Mouse (Mus musculus): Measurements from ENCODE around the gene Cacng8. TPM values are rescaled to one million over a fixed set of nuclear protein-coding genes. Genes with fewer than 3 reads are reported as not detected.
"Not testable (repeated sequence)": the region's sequence is repeated elsewhere in the genome, so short reads cannot be mapped to it uniquely, and the experiment has no call there.

The Cacng8 gene
- polyA plus RNA-seq, 1 experiment from 2014 or later, result 2.3 TPM

DNA sequence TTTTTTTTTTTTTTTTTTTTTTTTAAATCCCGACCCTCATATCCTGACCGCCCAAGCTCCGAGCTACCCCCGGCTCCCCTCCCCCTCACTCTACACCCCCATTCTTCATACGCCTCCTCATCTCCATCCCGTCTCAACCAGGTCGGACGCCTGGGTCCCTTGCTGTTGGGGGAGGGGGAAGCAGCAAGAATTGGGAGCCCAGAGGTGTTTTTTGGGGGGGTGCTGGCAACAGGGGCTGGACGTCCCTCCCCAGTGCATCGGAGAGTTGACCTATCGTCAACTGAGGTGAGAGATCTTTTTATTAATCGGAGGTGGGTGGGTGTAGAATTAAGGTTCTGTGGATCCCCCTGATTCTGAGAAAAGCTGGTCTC lies 583 bp downstream of the Cacng8 start:
- Histone ChIP-seq H3K9ac (ENCODE audit: low read depth, low read length) (no peak overlapping the region), H3K36me3 (ENCODE audit: control insufficient read depth, insufficient read depth, low read length) (no peaks in the 10 kb centered on the region), H3K4me2 (peak overlapping the region; percentile 43), H3K27me3 (replicated peaks; ENCODE audit: control insufficient read depth, insufficient read depth, low read length) (no peaks in the 10 kb centered on the region; the same call in 1 of the 2 replicates), H3K4me1 (replicated peaks; ENCODE audit: control insufficient read depth, insufficient read depth, low read length) (no peaks in the 10 kb centered on the region), H3K27ac (ENCODE audit: low read depth, low read length) (no peak overlapping the region), H3K9me3 (ENCODE audit: control insufficient read depth, low read length) (no peaks in the 10 kb centered on the region), H3K4me3 (ENCODE audit: low read depth, low read length) (no peak overlapping the region)
- ATAC-seq (replicated peaks; ENCODE audit: low FRiP score) (no peak), DNase-seq (ENCODE audit: low spot score) (no peak)
- 10% methylated on average over 12 of the region's 12 CpGs for WGBS

GRCm38 (mm10) chr7:3391809-3392208 lies 1.3 kb downstream of the Cacng8 start:
- Histone ChIP-seq H3K4me3 (ENCODE audit: low read depth, low read length) (no peak overlapping the region), H3K27ac (ENCODE audit: low read depth, low read length) (no peak overlapping the region), H3K27me3 (replicated peaks; ENCODE audit: control insufficient read depth, insufficient read depth, low read length) (no peaks in the 10 kb centered on the region; the same call in 1 of the 2 replicates), H3K36me3 (ENCODE audit: control insufficient read depth, insufficient read depth, low read length) (no peaks in the 10 kb centered on the region), H3K9me3 (ENCODE audit: control insufficient read depth, low read length) (no peaks in the 10 kb centered on the region), H3K9ac (ENCODE audit: low read depth, low read length) (no peak overlapping the region), H3K4me1 (replicated peaks; ENCODE audit: control insufficient read depth, insufficient read depth, low read length) (no peaks in the 10 kb centered on the region), H3K4me2 (no peak overlapping the region)
- WGBS, result 18% methylated on average over 4 of the region's 4 CpGs
- ATAC-seq (replicated peaks; ENCODE audit: low FRiP score) (no peak), DNase-seq (ENCODE audit: low spot score) (no peak)

DNA sequence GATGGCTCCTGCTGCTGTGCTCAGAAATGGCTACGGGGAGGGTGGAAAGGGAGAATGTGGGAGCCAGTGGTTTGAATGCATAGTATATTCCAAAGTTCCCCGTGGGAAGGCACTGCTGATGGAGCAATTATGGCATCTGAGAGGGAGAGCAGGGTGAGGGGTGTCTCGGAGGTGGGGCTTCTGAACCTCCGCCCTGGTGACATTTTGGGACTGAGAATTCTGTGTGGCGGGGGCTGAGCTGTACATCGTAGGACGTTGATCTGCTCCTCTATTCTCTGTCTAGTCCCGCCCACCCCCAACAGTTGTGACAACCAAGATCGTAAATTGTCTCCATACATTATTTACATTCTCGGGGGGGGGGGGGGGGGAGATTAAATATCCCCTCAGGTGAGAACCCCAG lies 6.9 kb downstream of the Cacng8 start:
- no peaks in the 10 kb centered on the region for H3K9me3 ChIP-seq (ENCODE audit: control insufficient read depth, low read length)
- H3K36me3 ChIP-seq (ENCODE audit: control insufficient read depth, insufficient read depth, low read length), result no peaks in the 10 kb centered on the region
- no peak overlapping the region for H3K4me2 ChIP-seq
- no peak overlapping the region for H3K27ac ChIP-seq (ENCODE audit: low read depth, low read length)
- no peak for ATAC-seq (replicated peaks; ENCODE audit: low FRiP score)
- H3K4me3 ChIP-seq (ENCODE audit: low read depth, low read length), result no peak overlapping the region
- no peaks in the 10 kb centered on the region for H3K4me1 ChIP-seq (replicated peaks; ENCODE audit: control insufficient read depth, insufficient read depth, low read length)
- WGBS, result 74% methylated on average over 10 of the region's 10 CpGs
- H3K9ac ChIP-seq (ENCODE audit: low read depth, low read length), result no peak overlapping the region
- DNase-seq (ENCODE audit: low spot score), result no peak
- H3K27me3 ChIP-seq (replicated peaks; ENCODE audit: control insufficient read depth, insufficient read depth, low read length), result no peaks in the 10 kb centered on the region

- DNase-seq (ENCODE audit: low spot score) (no peak), ATAC-seq (replicated peaks; ENCODE audit: low FRiP score) (no peak)
- no peaks in the 10 kb centered on the region for H3K27me3 ChIP-seq (replicated peaks; ENCODE audit: control insufficient read depth, insufficient read depth, low read length)
- H3K4me3 ChIP-seq (ENCODE audit: low read depth, low read length), result no peak overlapping the region
- H3K4me2 ChIP-seq, result no peak overlapping the region
- 70% methylated on average over 7 of the region's 7 CpGs for WGBS
- no peaks in the 10 kb centered on the region for H3K4me1 ChIP-seq (replicated peaks; ENCODE audit: control insufficient read depth, insufficient read depth, low read length)
- no peaks in the 10 kb centered on the region for H3K36me3 ChIP-seq (ENCODE audit: control insufficient read depth, insufficient read depth, low read length)
- no peak overlapping the region for H3K27ac ChIP-seq (ENCODE audit: low read depth, low read length)
- no peaks in the 10 kb centered on the region for H3K9me3 ChIP-seq (ENCODE audit: control insufficient read depth, low read length)
- H3K9ac ChIP-seq (ENCODE audit: low read depth, low read length), result no peak overlapping the region
Measured at GRCm38 (mm10) chr7:3397797-3398196, 7.3 kb downstream of the Cacng8 start.

GRCm38 (mm10) chr7:3398363-3398762 lies 7.9 kb downstream of the Cacng8 start:
- not testable (repeated sequence) for H3K36me3 ChIP-seq (ENCODE audit: control insufficient read depth, insufficient read depth, low read length); H3K9me3 ChIP-seq (ENCODE audit: control insufficient read depth, low read length); H3K4me1 ChIP-seq (replicated peaks; ENCODE audit: control insufficient read depth, insufficient read depth, low read length); H3K4me3 ChIP-seq (ENCODE audit: low read depth, low read length); ATAC-seq (replicated peaks; ENCODE audit: low FRiP score); H3K4me2 ChIP-seq; H3K27ac ChIP-seq (ENCODE audit: low read depth, low read length); H3K27me3 ChIP-seq (replicated peaks; ENCODE audit: control insufficient read depth, insufficient read depth, low read length); DNase-seq (ENCODE audit: low spot score); H3K9ac ChIP-seq (ENCODE audit: low read depth, low read length)
- 88% methylated on average over 8 of the region's 8 CpGs for WGBS

DNA sequence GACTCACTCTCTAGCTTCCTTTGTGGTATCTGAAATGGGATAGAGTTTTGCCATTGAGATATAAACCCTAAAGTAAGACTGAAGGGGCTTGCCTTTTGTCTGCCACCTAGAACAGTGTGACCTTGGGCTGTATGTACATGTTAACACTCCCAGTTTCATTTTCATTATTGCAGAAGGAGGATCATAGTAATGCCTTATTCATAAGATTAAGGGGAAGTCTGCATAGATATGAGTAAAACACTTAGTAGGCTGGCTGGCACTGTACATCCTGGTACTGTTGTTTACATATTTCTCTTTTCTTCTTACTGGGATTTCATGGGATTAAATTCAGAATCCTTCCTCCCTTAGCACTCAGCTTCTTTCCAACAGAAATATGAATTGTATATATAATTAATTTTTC lies 9.5 kb downstream of the Cacng8 start:
- DNase-seq (ENCODE audit: low spot score) (no peak), ATAC-seq (replicated peaks; ENCODE audit: low FRiP score) (no peak)
- no peak overlapping the region for H3K9ac ChIP-seq (ENCODE audit: low read depth, low read length)
- no peaks in the 10 kb centered on the region for H3K4me1 ChIP-seq (replicated peaks; ENCODE audit: control insufficient read depth, insufficient read depth, low read length)
- no peaks in the 10 kb centered on the region for H3K36me3 ChIP-seq (ENCODE audit: control insufficient read depth, insufficient read depth, low read length)
- no peak overlapping the region for H3K4me2 ChIP-seq
- no peaks in the 10 kb centered on the region for H3K27me3 ChIP-seq (replicated peaks; ENCODE audit: control insufficient read depth, insufficient read depth, low read length)
- no peak overlapping the region for H3K27ac ChIP-seq (ENCODE audit: low read depth, low read length)
- no peak overlapping the region for H3K4me3 ChIP-seq (ENCODE audit: low read depth, low read length)
- no peaks in the 10 kb centered on the region for H3K9me3 ChIP-seq (ENCODE audit: control insufficient read depth, low read length)

GRCm38 (mm10) chr7:3409729-3410520 lies 19.4 kb downstream of the Cacng8 start:
- H3K27me3 ChIP-seq (replicated peaks; ENCODE audit: control insufficient read depth, insufficient read depth, low read length), result peaks cover 43% of the 10 kb centered on the region
- DNase-seq (ENCODE audit: low spot score) (no peak), ATAC-seq (replicated peaks; ENCODE audit: low FRiP score) (no peak)
- no peaks in the 10 kb centered on the region for H3K9me3 ChIP-seq (ENCODE audit: control insufficient read depth, low read length)
- WGBS, result 30% methylated on average over 11 of the region's 11 CpGs
- H3K4me2 ChIP-seq, result no peak overlapping the region
- H3K4me1 ChIP-seq (replicated peaks; ENCODE audit: control insufficient read depth, insufficient read depth, low read length), result 0 out of 2 replicates have a peak, but pooled peaks cover 3% of the 10 kb centered on the region
- H3K4me3 ChIP-seq (ENCODE audit: low read depth, low read length), result no peak overlapping the region
- no peak overlapping the region for H3K27ac ChIP-seq (ENCODE audit: low read depth, low read length)
- H3K9ac ChIP-seq (ENCODE audit: low read depth, low read length), result no peak overlapping the region
- no peaks in the 10 kb centered on the region for H3K36me3 ChIP-seq (ENCODE audit: control insufficient read depth, insufficient read depth, low read length)

GRCm38 (mm10) chr7:3411160-3411941 lies 20.9 kb downstream of the Cacng8 start:
- H3K27me3 ChIP-seq (replicated peaks; ENCODE audit: control insufficient read depth, insufficient read depth, low read length), result peaks cover 57% of the 10 kb centered on the region
- ATAC-seq (replicated peaks; ENCODE audit: low FRiP score), result peak; percentile 67
- WGBS, result 2% methylated on average over 33 of the region's 33 CpGs
- no peak overlapping the region for H3K27ac ChIP-seq (ENCODE audit: low read depth, low read length)
- H3K4me3 ChIP-seq (ENCODE audit: low read depth, low read length), result peak overlapping the region; percentile 39
- 0 out of 2 replicates have a peak, but pooled peaks cover 3% of the 10 kb centered on the region for H3K4me1 ChIP-seq (replicated peaks; ENCODE audit: control insufficient read depth, insufficient read depth, low read length)
- H3K9me3 ChIP-seq (ENCODE audit: control insufficient read depth, low read length), result no peaks in the 10 kb centered on the region
- H3K4me2 ChIP-seq, result peak overlapping the region; percentile 62
- H3K9ac ChIP-seq (ENCODE audit: low read depth, low read length), result no peak overlapping the region
- peak; percentile 55 for DNase-seq (ENCODE audit: low spot score)
- no peaks in the 10 kb centered on the region for H3K36me3 ChIP-seq (ENCODE audit: control insufficient read depth, insufficient read depth, low read length)

All from liver, embryonic 11.5 days (tissue).